Mouse (Mus musculus): ENCODE measurements around the gene Mertk. TPM values are rescaled to one million over a fixed set of nuclear protein-coding genes. Genes with fewer than 3 reads are reported as not detected.
A peak's percentile ranks its signal among the peaks of the same experiment; 100 is the strongest.

Gene Mertk
- polyA plus RNA-seq, 1 experiment from 2014 or later = 6.1 TPM

DNA sequence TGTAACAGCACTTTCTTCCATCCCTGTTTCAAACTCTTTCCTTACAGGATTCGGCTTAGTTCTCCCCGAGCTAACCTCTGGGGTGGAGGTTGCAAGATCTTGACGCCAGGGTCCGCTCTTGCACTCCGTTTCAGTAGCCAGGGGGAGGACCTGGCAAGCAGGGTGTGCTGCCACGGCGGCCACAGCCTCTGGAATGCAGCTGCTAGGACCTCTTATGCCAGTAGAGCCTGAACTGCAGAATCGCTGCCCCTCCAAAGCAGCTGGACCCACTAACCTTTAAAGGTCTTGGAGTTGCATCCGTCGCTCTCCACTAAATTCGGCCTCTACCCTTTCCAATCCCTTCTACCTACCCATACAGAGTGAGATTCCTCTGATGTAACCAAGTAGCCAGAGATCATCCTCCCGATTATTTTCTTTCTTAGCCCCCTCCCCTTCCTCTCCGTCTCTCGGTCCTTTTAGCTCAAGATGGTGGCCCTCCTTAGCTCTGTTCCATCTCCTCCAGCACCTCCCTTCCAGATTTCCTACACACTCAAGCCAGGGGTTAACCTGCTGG, 540 bp upstream of the Mertk start:
- ATAC-seq (peak; percentile 87), DNase-seq (peak; percentile 81)
- Histone ChIP-seq H3K36me3 (replicated peaks; ENCODE audit: insufficient read depth, low read length) (no peaks in the 10 kb centered on the region), H3K4me2 (ENCODE audit: low read depth, low read length) (peak overlapping the region; percentile 80), H3K9me3 (ENCODE audit: low read length) (no peaks in the 10 kb centered on the region), H3K4me1 (ENCODE audit: insufficient read depth) (0 out of 2 replicates have a peak, but pooled peaks cover 2% of the 10 kb centered on the region), H3K27ac (ENCODE audit: low read depth) (peak overlapping the region; percentile 71), H3K9ac (replicated peaks) (no peak overlapping the region; the same call in 1 of the 2 replicates), H3K27me3 (ENCODE audit: insufficient read depth, low read length) (peaks cover 9% of the 10 kb centered on the region; the same call in 1 of the 2 replicates), H3K4me3 (ENCODE audit: low read depth, low read length) (peak overlapping the region; percentile 69)
- peak; percentile 89 for TF ChIP-seq CTCF (IDR thresholded peaks at IDR 0.05; ENCODE audit: low read depth)
- TF ChIP-seq EP300 (IDR thresholded peaks at IDR 0.05; ENCODE audit: low read depth) = no peak
- WGBS (ENCODE audit: insufficient replicate concordance) = under 1% methylated on average over 14 of the region's 14 CpGs

DNA sequence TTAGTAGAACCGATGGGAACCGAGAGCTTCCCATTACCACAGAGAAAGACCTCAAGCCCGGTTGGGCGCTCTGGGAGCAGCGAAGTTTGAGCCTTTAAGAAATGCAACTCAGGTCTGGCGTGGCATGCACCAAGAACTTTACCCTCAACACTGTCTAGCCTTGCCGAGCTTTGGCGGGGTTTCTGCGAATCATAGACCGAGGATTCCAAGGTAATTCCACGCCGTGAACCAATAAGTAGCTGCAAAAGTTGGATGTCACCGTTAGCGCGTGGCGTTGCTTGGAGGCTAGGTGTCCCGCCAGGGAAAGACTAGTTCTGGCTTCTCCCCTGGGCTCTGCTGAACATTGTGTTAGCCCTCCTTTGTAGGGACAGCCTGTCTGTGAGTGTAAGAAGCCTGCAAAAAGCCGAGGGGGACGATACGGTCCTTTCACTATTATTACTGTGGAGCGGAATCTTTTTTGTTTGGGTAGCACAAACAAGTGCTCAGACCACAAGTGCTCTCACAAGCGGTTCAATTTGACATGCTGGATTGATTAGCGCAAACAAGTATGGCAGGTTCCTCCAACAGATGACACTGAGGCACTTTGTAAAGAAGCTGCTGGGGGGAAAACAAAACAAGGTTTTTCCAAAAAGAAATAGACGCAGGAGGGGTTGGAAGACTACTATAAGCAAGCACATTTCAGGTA, 587 bp downstream of the Mertk start:
- ATAC-seq = peak; percentile 33
- H3K27me3 ChIP-seq (ENCODE audit: insufficient read depth, low read length) = peaks cover 9% of the 10 kb centered on the region; the same call in 1 of the 2 replicates
- 4% methylated on average over 24 of the region's 24 CpGs for WGBS (ENCODE audit: insufficient replicate concordance)
- peak overlapping the region; percentile 80 for H3K4me2 ChIP-seq (ENCODE audit: low read depth, low read length)
- H3K27ac ChIP-seq (ENCODE audit: low read depth) = peak overlapping the region; percentile 87
- H3K9ac ChIP-seq (replicated peaks) = peak overlapping the region; percentile 70
- peak; percentile 54 for DNase-seq
- H3K4me3 ChIP-seq (ENCODE audit: low read depth, low read length) = peak overlapping the region; percentile 69
- no peaks in the 10 kb centered on the region for H3K36me3 ChIP-seq (replicated peaks; ENCODE audit: insufficient read depth, low read length)
- TF ChIP-seq EP300 (IDR thresholded peaks at IDR 0.05; ENCODE audit: low read depth) = no peak
- TF ChIP-seq CTCF (IDR thresholded peaks at IDR 0.05; ENCODE audit: low read depth) = no peak
- 0 out of 2 replicates have a peak, but pooled peaks cover 2% of the 10 kb centered on the region for H3K4me1 ChIP-seq (ENCODE audit: insufficient read depth)
- no peaks in the 10 kb centered on the region for H3K9me3 ChIP-seq (ENCODE audit: low read length)

DNA sequence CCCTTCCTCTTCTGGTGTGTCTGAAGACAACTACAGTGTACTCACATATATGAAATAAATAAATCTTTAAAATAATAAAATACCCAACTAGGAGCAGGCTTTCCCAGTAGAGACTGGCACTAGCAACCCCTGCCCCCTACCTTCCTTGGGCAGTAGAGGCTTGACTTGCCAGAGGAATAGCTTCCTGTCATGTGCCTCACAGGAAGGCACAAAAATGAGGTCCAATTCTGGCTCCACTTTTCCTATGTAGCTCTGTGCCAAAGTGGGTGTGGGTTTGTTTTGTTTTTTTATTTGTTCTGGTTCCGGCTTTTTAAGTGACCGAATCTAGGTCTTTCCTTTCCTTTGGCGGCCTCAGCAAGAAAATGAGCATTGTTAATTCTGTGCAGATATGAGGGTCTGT, 5.7 kb downstream of the Mertk start:
- ATAC-seq (peak; percentile 27; the same call in 1 of the 2 replicates), DNase-seq (no peak)
- TF ChIP-seq CTCF (IDR thresholded peaks at IDR 0.05; ENCODE audit: low read depth) = no peak
- 0 out of 2 replicates have a peak, but pooled peaks have one; percentile 27 for TF ChIP-seq EP300 (IDR thresholded peaks at IDR 0.05; ENCODE audit: low read depth)
- no peaks in the 10 kb centered on the region for H3K36me3 ChIP-seq (replicated peaks; ENCODE audit: insufficient read depth, low read length)
- H3K4me2 ChIP-seq (ENCODE audit: low read depth, low read length) = no peak overlapping the region
- 68% methylated on average over 3 of the region's 3 CpGs for WGBS (ENCODE audit: insufficient replicate concordance)
- no peak overlapping the region for H3K4me3 ChIP-seq (ENCODE audit: low read depth, low read length)
- H3K9ac ChIP-seq (replicated peaks) = no peak overlapping the region
- 0 out of 2 replicates have a peak, but pooled peaks cover 5% of the 10 kb centered on the region for H3K4me1 ChIP-seq (ENCODE audit: insufficient read depth)
- no peaks in the 10 kb centered on the region for H3K9me3 ChIP-seq (ENCODE audit: low read length)
- H3K27me3 ChIP-seq (ENCODE audit: insufficient read depth, low read length) = no peaks in the 10 kb centered on the region; the same call in 1 of the 2 replicates
- H3K27ac ChIP-seq (ENCODE audit: low read depth) = no peak overlapping the region

DNA sequence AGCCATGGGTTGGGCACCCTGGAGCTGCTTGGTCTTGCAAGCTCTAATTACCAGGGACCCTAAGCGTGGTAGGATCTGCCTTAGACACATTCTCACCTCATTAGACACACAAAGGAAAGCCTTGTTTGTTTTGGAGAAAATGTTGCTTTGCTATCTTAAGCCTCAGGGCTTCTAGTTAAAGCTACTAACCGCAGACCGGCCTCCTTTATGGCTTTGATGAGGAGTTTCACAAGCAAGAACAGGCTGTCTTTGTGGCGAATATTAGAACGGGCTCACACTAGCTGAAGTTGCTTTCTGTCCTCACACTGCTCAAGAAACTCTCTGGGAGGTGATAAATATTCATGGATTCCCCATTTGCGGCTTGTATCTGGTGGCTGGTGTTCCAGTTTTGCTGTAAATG, 10.5 kb downstream of the Mertk start:
- Histone ChIP-seq H3K4me1 (ENCODE audit: insufficient read depth) (peaks cover 20% of the 10 kb centered on the region), H3K27ac (ENCODE audit: low read depth) (peak overlapping the region; percentile 19; the same call in 1 of the 2 replicates), H3K9ac (replicated peaks) (no peak overlapping the region), H3K36me3 (replicated peaks; ENCODE audit: insufficient read depth, low read length) (no peaks in the 10 kb centered on the region), H3K4me2 (ENCODE audit: low read depth, low read length) (no peak overlapping the region), H3K4me3 (ENCODE audit: low read depth, low read length) (no peak overlapping the region), H3K27me3 (ENCODE audit: insufficient read depth, low read length) (no peaks in the 10 kb centered on the region), H3K9me3 (ENCODE audit: low read length) (no peaks in the 10 kb centered on the region)
- 55% methylated on average over 6 of the region's 6 CpGs for WGBS (ENCODE audit: insufficient replicate concordance)
- TF ChIP-seq EP300 (IDR thresholded peaks at IDR 0.05; ENCODE audit: low read depth) (no peak), CTCF (IDR thresholded peaks at IDR 0.05; ENCODE audit: low read depth) (no peak)
- ATAC-seq = no peak
- no peak for DNase-seq

DNA sequence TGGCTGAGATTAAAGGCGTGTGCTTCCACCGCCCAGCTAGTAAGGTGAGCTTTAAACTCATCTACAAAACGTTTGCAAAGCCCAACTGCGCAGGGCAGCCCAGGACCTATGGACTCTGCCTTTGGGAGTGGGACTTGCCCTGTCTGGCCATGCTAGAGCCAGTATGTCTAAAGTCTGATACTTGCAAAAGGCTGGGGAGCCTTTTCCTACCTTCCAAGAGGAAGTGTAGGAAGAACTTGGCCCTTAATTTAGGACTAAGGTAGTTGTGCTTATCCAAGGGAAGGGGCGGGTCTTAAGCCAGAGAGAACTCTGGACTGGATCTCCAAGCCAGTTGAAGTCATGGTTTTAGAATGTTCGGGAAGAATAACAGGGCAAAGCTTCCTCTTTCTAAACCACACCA, 11.9 kb downstream of the Mertk start:
- no peaks in the 10 kb centered on the region for H3K36me3 ChIP-seq (replicated peaks; ENCODE audit: insufficient read depth, low read length)
- TF ChIP-seq CTCF (IDR thresholded peaks at IDR 0.05; ENCODE audit: low read depth) (no peak), EP300 (IDR thresholded peaks at IDR 0.05; ENCODE audit: low read depth) (no peak)
- 39% methylated on average over 6 of the region's 6 CpGs for WGBS (ENCODE audit: insufficient replicate concordance)
- H3K4me1 ChIP-seq (ENCODE audit: insufficient read depth) = peaks cover 27% of the 10 kb centered on the region
- DNase-seq = no peak
- no peak overlapping the region for H3K4me2 ChIP-seq (ENCODE audit: low read depth, low read length)
- no peaks in the 10 kb centered on the region for H3K27me3 ChIP-seq (ENCODE audit: insufficient read depth, low read length)
- H3K9me3 ChIP-seq (ENCODE audit: low read length) = no peaks in the 10 kb centered on the region
- H3K9ac ChIP-seq (replicated peaks) = no peak overlapping the region
- peak overlapping the region; percentile 72 for H3K27ac ChIP-seq (ENCODE audit: low read depth)
- H3K4me3 ChIP-seq (ENCODE audit: low read depth, low read length) = no peak overlapping the region
- peak; percentile 44; the same call in 1 of the 2 replicates for ATAC-seq

DNA sequence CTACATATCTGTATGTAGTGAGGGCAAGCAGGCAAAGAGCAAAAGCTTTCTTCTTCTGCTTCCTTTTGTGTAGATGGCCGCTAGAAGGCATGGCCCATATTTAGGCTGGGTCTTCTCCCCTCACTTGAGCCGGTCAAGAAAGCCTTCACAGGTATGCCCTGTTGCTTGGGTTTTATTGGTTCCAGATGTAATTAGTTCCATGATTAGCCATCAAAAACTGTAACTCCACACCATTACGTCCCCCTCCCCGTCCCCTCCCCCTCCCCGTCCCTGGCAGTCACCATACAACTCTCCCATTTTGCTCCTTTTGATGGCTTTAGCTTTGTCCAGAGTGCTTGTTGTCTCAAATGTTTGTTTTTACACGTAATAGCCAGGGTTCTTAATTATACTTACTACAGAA, 14.2 kb downstream of the Mertk start:
- no peak overlapping the region for H3K4me2 ChIP-seq (ENCODE audit: low read depth, low read length)
- H3K9ac ChIP-seq (replicated peaks) = no peak overlapping the region
- H3K36me3 ChIP-seq (replicated peaks; ENCODE audit: insufficient read depth, low read length) = no peaks in the 10 kb centered on the region
- no peaks in the 10 kb centered on the region for H3K27me3 ChIP-seq (ENCODE audit: insufficient read depth, low read length)
- H3K9me3 ChIP-seq (ENCODE audit: low read length) = no peaks in the 10 kb centered on the region
- no peak overlapping the region for H3K4me3 ChIP-seq (ENCODE audit: low read depth, low read length)
- peak overlapping the region; percentile 75 for H3K27ac ChIP-seq (ENCODE audit: low read depth)
- H3K4me1 ChIP-seq (ENCODE audit: insufficient read depth) = peaks cover 35% of the 10 kb centered on the region
- WGBS (ENCODE audit: insufficient replicate concordance) = 78% methylated on average over 6 of the region's 6 CpGs
- no peak for TF ChIP-seq EP300 (IDR thresholded peaks at IDR 0.05; ENCODE audit: low read depth)
- no peak for TF ChIP-seq CTCF (IDR thresholded peaks at IDR 0.05; ENCODE audit: low read depth)
- DNase-seq (no peak), ATAC-seq (no peak)

All from liver, postnatal 0 days (tissue).